Mouse (Mus musculus): ENCODE data around the gene Serpinb1c.
"Not testable (repeated sequence)": the region's sequence is repeated elsewhere in the genome, so short reads cannot be mapped to it uniquely, and the experiment has no call there.

DNA sequence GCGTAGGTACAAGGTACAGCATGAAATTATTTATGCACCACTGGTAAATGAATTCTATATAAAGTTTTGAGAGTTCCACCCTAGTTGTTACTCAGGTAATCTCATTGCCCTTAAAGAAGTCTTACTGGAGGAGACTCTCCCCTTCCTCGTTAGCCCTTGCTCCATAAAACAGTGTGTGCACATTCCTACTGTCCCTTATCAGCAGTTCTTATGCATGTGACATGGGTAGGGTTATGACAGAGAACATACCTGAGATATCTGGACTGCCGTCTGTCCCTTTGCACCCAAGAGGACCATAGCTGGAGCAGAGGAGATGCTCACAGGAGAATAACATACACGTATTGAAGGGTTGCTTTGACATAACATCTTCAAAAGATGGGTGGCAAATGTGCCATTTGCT lies 40.3 kb upstream of the Serpinb1c start:
- not testable (repeated sequence) for TF ChIP-seq POLR2A (IDR thresholded peaks at IDR 0.05; ENCODE audit: extremely low read depth, insufficient read depth, low read length); CTCF (IDR thresholded peaks at IDR 0.05; ENCODE audit: low read depth, low read length)
